Mouse (Mus musculus): ENCODE data around the gene Kifc1.

DNA sequence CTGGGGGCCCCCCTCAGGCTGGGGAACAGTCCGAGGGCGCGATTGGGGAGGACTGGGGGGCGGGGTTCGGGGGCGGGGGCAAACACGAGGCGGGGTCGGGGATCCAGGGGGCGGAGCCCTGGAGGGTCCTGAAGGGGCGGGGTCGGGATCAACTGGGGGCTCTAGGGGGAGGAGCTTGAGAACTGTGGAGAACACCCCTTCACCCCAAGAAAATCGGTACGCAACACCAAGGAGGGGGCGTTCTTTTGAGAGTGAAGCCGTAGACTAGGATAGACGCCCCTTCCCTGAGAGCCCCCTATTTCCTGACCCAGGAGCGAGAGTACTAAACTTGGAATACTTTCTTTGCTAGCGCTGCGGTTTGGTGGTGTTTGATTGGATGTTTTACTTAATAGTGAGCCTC lies 25.8 kb upstream of the Kifc1 start:
- TF ChIP-seq USF1 (IDR thresholded peaks at IDR 0.05; ENCODE audit: low read depth) (no peak), POLR2A (IDR thresholded peaks at IDR 0.05; ENCODE audit: insufficient read length, low read depth) (no peak), MAX (IDR thresholded peaks at IDR 0.05; ENCODE audit: low read depth) (no peak), TCF12 (IDR thresholded peaks at IDR 0.05; ENCODE audit: insufficient read depth, poor library complexity, severe bottlenecking) (no peak), CEBPB (IDR thresholded peaks at IDR 0.05; ENCODE audit: insufficient read depth, poor library complexity, severe bottlenecking) (no peak), SRF (IDR thresholded peaks at IDR 0.05; ENCODE audit: control insufficient read depth, insufficient read length, low read depth) (no peak), POLR2AphosphoS2 (IDR thresholded peaks at IDR 0.05; ENCODE audit: insufficient read length, low read depth) (no peak), REST (IDR thresholded peaks at IDR 0.05; ENCODE audit: insufficient read depth, insufficient read length) (no peak), MYOD1 (IDR thresholded peaks at IDR 0.05; ENCODE audit: control insufficient read depth in 1 of 3, insufficient read length in 2 of 3, low read depth in 2 of 3) (no peak), E2F4 (IDR thresholded peaks at IDR 0.05; ENCODE audit: insufficient read depth) (no peak), MYOG (IDR thresholded peaks at IDR 0.05; ENCODE audit: control insufficient read depth in 1 of 3, insufficient read depth in 1 of 3, insufficient read length in 2 of 3, low read depth in 2 of 3) (no peak), TCF3 (IDR thresholded peaks at IDR 0.05; ENCODE audit: insufficient read length, low read depth) (no peak)

All from myocyte (in vitro differentiated cells).